Mouse (Mus musculus): ENCODE data around the gene Hdgfl2. TPM values are rescaled to one million over a fixed set of nuclear protein-coding genes. Genes with fewer than 3 reads are reported as not detected.
"Not testable (repeated sequence)": the region's sequence is repeated elsewhere in the genome, so short reads cannot be mapped to it uniquely, and the experiment has no call there.

Hdgfl2 gene
- polyA plus RNA-seq, 1 experiment from 2014 or later, result 136 TPM

GRCm38 (mm10) chr17:56106436-56106835 is 27.0 kb downstream of the Hdgfl2 start:
- ATAC-seq (ENCODE audit: insufficient read depth, low FRiP score, low TSS enrichment); H3K27ac ChIP-seq (ENCODE audit: low read depth, low read length); H3K9ac ChIP-seq (ENCODE audit: low read length); H3K4me3 ChIP-seq (ENCODE audit: low read depth, low read length); DNase-seq (ENCODE audit: low spot score); H3K9me3 ChIP-seq (ENCODE audit: control insufficient read depth, low read length); H3K4me1 ChIP-seq (ENCODE audit: control insufficient read depth, insufficient read depth, low read length); H3K27me3 ChIP-seq (ENCODE audit: control insufficient read depth, insufficient read depth, low read length); H3K4me2 ChIP-seq (ENCODE audit: low read depth): not testable (repeated sequence)
- peaks cover 11% of the 10 kb centered on the region for H3K36me3 ChIP-seq (ENCODE audit: control insufficient read depth, insufficient read depth, low read length)
- 93% methylated on average over 4 of the region's 4 CpGs for WGBS

DNA sequence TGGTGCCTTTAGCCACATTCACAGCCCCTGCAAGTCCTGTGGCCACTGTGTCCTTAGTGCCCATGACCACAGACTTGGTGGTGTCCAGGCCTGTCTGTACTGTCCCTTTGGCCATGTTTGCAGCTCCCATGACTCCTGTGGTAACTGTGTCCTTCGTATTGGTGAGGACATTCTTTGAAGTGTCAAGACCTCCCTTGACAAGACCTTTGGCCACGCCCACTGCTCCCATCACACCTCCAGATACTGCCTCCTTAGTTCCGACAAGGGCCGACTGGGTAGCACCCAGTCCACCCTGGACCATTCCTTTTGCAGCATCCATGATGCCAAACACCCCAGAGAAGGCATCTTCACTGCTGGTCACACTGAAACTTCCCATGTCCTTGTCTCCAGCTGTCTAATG is 27.5 kb downstream of the Hdgfl2 start:
- Histone ChIP-seq H3K9ac (ENCODE audit: low read length) (no peak overlapping the region), H3K27ac (ENCODE audit: low read depth, low read length) (no peak overlapping the region), H3K36me3 (ENCODE audit: control insufficient read depth, insufficient read depth, low read length) (peaks cover 10% of the 10 kb centered on the region), H3K4me3 (ENCODE audit: low read depth, low read length) (no peak overlapping the region), H3K9me3 (ENCODE audit: control insufficient read depth, low read length) (no peaks in the 10 kb centered on the region), H3K4me2 (ENCODE audit: low read depth) (no peak overlapping the region), H3K4me1 (ENCODE audit: control insufficient read depth, insufficient read depth, low read length) (no peaks in the 10 kb centered on the region), H3K27me3 (ENCODE audit: control insufficient read depth, insufficient read depth, low read length) (no peaks in the 10 kb centered on the region)
- ATAC-seq (ENCODE audit: insufficient read depth, low FRiP score, low TSS enrichment) (no peak), DNase-seq (ENCODE audit: low spot score) (no peak)
- WGBS, result 78% methylated on average over 4 of the region's 4 CpGs

DNA sequence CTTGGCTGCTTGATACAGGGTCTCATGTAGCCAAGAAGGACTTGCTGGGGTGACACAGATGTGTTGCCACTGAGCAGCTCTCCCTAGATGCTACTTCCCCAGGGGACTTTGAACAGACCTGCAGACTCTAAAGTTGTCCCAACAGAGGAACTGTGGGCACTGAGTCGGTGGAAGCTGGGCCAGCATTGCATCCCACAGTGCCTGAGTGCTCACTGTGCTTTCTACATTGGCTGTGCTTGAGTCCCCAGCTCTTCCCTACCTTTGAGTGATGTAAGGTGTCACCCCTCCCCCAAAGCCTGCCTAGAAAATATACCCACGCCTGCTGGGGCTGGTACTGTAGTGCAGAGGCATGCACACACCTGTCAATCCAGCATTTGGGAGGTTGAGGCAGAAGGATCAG is 28.3 kb downstream of the Hdgfl2 start:
- H3K36me3 ChIP-seq (ENCODE audit: control insufficient read depth, insufficient read depth, low read length), result peaks cover 2% of the 10 kb centered on the region
- no peak overlapping the region for H3K4me2 ChIP-seq (ENCODE audit: low read depth)
- DNase-seq (ENCODE audit: low spot score), result no peak
- no peak overlapping the region for H3K27ac ChIP-seq (ENCODE audit: low read depth, low read length)
- WGBS, result 73% methylated on average over 2 of the region's 2 CpGs
- no peaks in the 10 kb centered on the region for H3K4me1 ChIP-seq (ENCODE audit: control insufficient read depth, insufficient read depth, low read length)
- no peak overlapping the region for H3K9ac ChIP-seq (ENCODE audit: low read length)
- H3K27me3 ChIP-seq (ENCODE audit: control insufficient read depth, insufficient read depth, low read length), result no peaks in the 10 kb centered on the region
- no peak overlapping the region for H3K4me3 ChIP-seq (ENCODE audit: low read depth, low read length)
- H3K9me3 ChIP-seq (ENCODE audit: control insufficient read depth, low read length), result no peaks in the 10 kb centered on the region
- no peak for ATAC-seq (ENCODE audit: insufficient read depth, low FRiP score, low TSS enrichment)

- Histone ChIP-seq H3K27ac (ENCODE audit: low read depth, low read length) (no peak overlapping the region), H3K4me3 (ENCODE audit: low read depth, low read length) (no peak overlapping the region), H3K9ac (ENCODE audit: low read length) (no peak overlapping the region), H3K27me3 (ENCODE audit: control insufficient read depth, insufficient read depth, low read length) (no peaks in the 10 kb centered on the region), H3K36me3 (ENCODE audit: control insufficient read depth, insufficient read depth, low read length) (no peaks in the 10 kb centered on the region), H3K4me2 (ENCODE audit: low read depth) (no peak overlapping the region), H3K4me1 (ENCODE audit: control insufficient read depth, insufficient read depth, low read length) (no peaks in the 10 kb centered on the region), H3K9me3 (ENCODE audit: control insufficient read depth, low read length) (no peaks in the 10 kb centered on the region)
- no peak for ATAC-seq (ENCODE audit: insufficient read depth, low FRiP score, low TSS enrichment)
- 81% methylated on average over 6 of the region's 6 CpGs for WGBS
- DNase-seq (ENCODE audit: low spot score), result no peak
Observed at GRCm38 (mm10) chr17:56108334-56109044, 29.1 kb downstream of the Hdgfl2 start.

DNA sequence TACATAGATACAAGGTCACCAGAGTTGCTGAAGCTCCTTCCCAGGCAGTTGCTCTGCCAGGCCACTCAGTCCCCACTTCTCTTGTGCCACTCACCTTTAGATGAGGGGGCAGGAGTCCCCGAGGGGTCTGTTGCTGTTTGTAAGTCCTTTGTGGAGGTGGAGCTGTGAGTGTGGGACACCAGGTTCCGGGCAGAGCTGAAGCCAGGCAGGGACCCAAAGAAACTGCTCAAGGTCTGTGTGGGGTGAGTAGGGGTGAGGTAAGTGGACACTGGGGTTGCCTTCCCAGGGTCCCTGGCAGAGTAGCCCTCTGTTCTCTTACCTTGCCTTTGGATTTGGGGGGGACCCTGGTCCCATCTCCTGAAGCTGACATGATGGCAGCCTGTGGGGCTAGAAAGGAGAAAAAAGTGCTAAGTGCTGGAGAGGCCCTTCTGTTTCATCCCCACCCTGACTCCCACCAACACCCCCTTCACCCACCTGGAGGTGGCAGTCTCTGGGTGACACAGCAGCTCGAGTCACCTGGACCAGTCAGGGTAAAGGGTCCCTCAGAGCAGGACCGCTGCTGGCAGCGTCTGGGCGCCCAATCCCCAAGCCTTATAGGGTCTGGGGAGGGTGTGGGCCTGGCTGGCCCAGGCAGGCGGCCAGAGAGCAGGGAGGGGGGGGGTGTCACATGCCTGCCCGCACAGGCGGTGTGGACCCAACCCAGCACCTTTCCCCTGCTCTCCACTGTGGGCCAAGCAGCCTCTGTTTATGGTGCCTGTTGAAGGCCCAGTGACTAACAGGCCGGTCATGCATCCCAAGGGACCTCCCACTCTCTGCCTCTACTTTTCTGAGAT is 30.0 kb downstream of the Hdgfl2 start, which contains the start of gene Plin4:
Plin4 (minus strand) TSS at position 585 of the 833 bp plus-strand sequence.
- no peaks in the 10 kb centered on the region for H3K4me1 ChIP-seq (ENCODE audit: control insufficient read depth, insufficient read depth, low read length)
- H3K9me3 ChIP-seq (ENCODE audit: control insufficient read depth, low read length), result no peaks in the 10 kb centered on the region
- H3K36me3 ChIP-seq (ENCODE audit: control insufficient read depth, insufficient read depth, low read length), result no peaks in the 10 kb centered on the region
- no peak within 1 kb of the TSS for H3K9ac ChIP-seq (ENCODE audit: low read length)
- no peak for DNase-seq (ENCODE audit: low spot score)
- 63% methylated on average over 10 of the region's 10 CpGs for WGBS
- H3K27me3 ChIP-seq (ENCODE audit: control insufficient read depth, insufficient read depth, low read length), result no peaks in the 10 kb centered on the region
- ATAC-seq (ENCODE audit: insufficient read depth, low FRiP score, low TSS enrichment), result no peak
- no peak within 1 kb of the TSS for H3K4me2 ChIP-seq (ENCODE audit: low read depth)
- no peak within 1 kb of the TSS for H3K27ac ChIP-seq (ENCODE audit: low read depth, low read length)
- H3K4me3 ChIP-seq (ENCODE audit: low read depth, low read length), result no peak within 1 kb of the TSS

DNA sequence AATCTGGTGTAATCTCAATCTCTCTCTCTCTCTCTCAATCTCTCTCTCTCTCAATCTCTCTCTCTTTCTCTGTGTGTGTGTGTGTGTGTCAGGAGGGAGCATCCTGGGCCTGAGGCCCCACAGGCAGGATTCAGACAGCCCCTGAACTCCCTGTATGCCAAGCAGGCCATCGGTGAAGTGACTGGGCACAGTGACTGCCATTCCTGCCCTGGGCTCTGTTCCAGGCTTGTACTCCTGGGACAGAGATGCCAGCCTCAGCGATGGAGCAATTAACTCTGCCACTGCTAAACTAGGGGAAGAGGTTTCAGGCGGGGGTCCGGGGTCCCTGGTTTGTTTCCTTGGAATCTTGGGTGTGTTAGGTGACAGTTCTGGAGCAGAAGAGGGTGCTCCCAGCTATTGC is 31.1 kb downstream of the Hdgfl2 start:
- WGBS, result 77% methylated on average over 4 of the region's 4 CpGs
- Histone ChIP-seq H3K4me3 (ENCODE audit: low read depth, low read length) (no peak overlapping the region), H3K9ac (ENCODE audit: low read length) (no peak overlapping the region), H3K4me2 (ENCODE audit: low read depth) (no peak overlapping the region), H3K36me3 (ENCODE audit: control insufficient read depth, insufficient read depth, low read length) (no peaks in the 10 kb centered on the region), H3K27ac (ENCODE audit: low read depth, low read length) (no peak overlapping the region), H3K9me3 (ENCODE audit: control insufficient read depth, low read length) (no peaks in the 10 kb centered on the region), H3K27me3 (ENCODE audit: control insufficient read depth, insufficient read depth, low read length) (peaks cover 2% of the 10 kb centered on the region; the same call in 1 of the 2 replicates), H3K4me1 (ENCODE audit: control insufficient read depth, insufficient read depth, low read length) (no peaks in the 10 kb centered on the region)
- DNase-seq (ENCODE audit: low spot score) (no peak), ATAC-seq (ENCODE audit: insufficient read depth, low FRiP score, low TSS enrichment) (no peak)

- DNase-seq (ENCODE audit: low spot score) (no peak), ATAC-seq (ENCODE audit: insufficient read depth, low FRiP score, low TSS enrichment) (no peak)
- H3K4me2 ChIP-seq (ENCODE audit: low read depth), result no peak overlapping the region
- H3K4me3 ChIP-seq (ENCODE audit: low read depth, low read length), result no peak overlapping the region
- no peaks in the 10 kb centered on the region for H3K36me3 ChIP-seq (ENCODE audit: control insufficient read depth, insufficient read depth, low read length)
- no peaks in the 10 kb centered on the region for H3K4me1 ChIP-seq (ENCODE audit: control insufficient read depth, insufficient read depth, low read length)
- peaks cover 2% of the 10 kb centered on the region; the same call in 1 of the 2 replicates for H3K27me3 ChIP-seq (ENCODE audit: control insufficient read depth, insufficient read depth, low read length)
- H3K9me3 ChIP-seq (ENCODE audit: control insufficient read depth, low read length), result no peaks in the 10 kb centered on the region
- WGBS, result 58% methylated on average over 1 of the region's 1 CpGs
- no peak overlapping the region for H3K27ac ChIP-seq (ENCODE audit: low read depth, low read length)
- H3K9ac ChIP-seq (ENCODE audit: low read length), result no peak overlapping the region
Observed at GRCm38 (mm10) chr17:56111021-56111420, 31.6 kb downstream of the Hdgfl2 start.

- Histone ChIP-seq H3K27me3 (ENCODE audit: control insufficient read depth, insufficient read depth, low read length) (peaks cover 2% of the 10 kb centered on the region), H3K4me3 (ENCODE audit: low read depth, low read length) (no peak overlapping the region), H3K4me2 (ENCODE audit: low read depth) (no peak overlapping the region), H3K27ac (ENCODE audit: low read depth, low read length) (no peak overlapping the region), H3K9me3 (ENCODE audit: control insufficient read depth, low read length) (no peaks in the 10 kb centered on the region), H3K36me3 (ENCODE audit: control insufficient read depth, insufficient read depth, low read length) (no peaks in the 10 kb centered on the region), H3K9ac (ENCODE audit: low read length) (no peak overlapping the region), H3K4me1 (ENCODE audit: control insufficient read depth, insufficient read depth, low read length) (no peaks in the 10 kb centered on the region)
- DNase-seq (ENCODE audit: low spot score) (peak; percentile 75), ATAC-seq (ENCODE audit: insufficient read depth, low FRiP score, low TSS enrichment) (no peak; the same call in 1 of the 2 replicates)
- 42% methylated on average over 5 of the region's 5 CpGs for WGBS
Observed at GRCm38 (mm10) chr17:56111864-56112263, 32.4 kb downstream of the Hdgfl2 start.
